Mouse (Mus musculus): ENCODE measurements at regions not wholly inside any gene's neighbourhood (a gene's known extent, or its start where the extent isn't known, plus 50 kb on each side); places are given as distances from the start of the nearest gene placed in this dataset.

DNA sequence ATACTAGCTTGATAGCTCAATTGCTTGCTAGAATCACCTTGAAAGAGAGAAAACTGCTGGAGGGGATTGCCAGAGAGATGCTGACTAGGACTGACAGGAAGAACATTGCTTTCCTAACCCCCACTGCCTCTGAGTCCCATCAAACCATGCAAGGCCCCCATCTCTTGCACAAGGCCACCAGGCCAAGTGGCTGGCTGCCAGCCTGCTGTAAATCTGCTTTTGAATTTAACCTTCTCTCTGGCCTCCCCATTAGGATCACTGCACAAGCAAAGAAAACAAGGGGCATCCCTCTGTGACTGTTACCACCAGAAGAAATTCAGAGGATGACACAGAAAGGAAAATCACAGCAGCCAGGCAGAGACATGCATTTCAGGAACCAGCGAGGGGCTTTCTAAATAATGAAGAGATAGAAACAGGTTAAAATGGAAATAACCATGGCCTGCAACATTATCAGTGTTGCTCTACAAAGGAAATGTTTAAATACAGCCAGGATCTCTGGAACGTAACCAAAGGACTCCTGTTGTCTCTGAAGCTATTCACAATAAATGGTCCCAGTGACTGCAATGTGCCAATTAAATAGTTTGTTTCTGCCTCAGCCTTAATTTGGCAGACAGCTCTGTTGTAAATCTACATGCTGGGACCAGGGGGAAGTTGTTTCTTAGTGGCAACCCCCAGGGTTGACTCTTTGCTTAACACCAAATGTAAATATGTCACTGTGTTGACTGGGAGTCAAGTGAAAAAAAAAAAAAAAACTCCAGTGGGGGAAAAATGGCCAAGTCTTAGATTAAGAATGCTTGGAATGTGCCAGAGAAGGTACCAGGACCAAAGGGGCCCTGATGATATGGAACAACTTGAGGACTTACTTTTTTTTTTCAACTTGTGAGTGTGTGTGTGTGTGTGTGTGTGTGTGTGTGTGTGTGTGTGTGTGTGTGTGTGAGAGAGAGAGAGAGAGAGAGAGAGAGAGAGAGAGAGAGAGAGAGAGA lies 233.9 kb upstream of the Epha4 start:
- TF ChIP-seq ZKSCAN1 (IDR thresholded peaks at IDR 0.05; ENCODE audit: borderline replicate concordance, low read depth, low read length) (no peak), HCFC1 (IDR thresholded peaks at IDR 0.05; ENCODE audit: low read depth, low read length) (no peak), POLR2AphosphoS2 (IDR thresholded peaks at IDR 0.05; ENCODE audit: low read depth, low read length) (no peak), CTCF (conservative IDR thresholded peaks at IDR 0.05 in 1 of 2, IDR thresholded peaks at IDR 0.05 in 1 of 2; ENCODE audit: low read depth in 2 of 2, low read length in 2 of 2) (no peak), PAX5 (IDR thresholded peaks at IDR 0.05; ENCODE audit: low read length) (no peak), E2F4 (IDR thresholded peaks at IDR 0.05; ENCODE audit: insufficient replicate concordance, low read depth, low read length) (no peak), MAZ (IDR thresholded peaks at IDR 0.05; ENCODE audit: low read depth, low read length) (no peak)
